Mouse (Mus musculus) monocyte, adult 2 months (primary cell): ENCODE results near the gene Med18.
A peak's percentile ranks its signal among the peaks of the same experiment; 100 is the strongest.
"Not testable (repeated sequence)": the region's sequence is repeated elsewhere in the genome, so short reads cannot be mapped to it uniquely, and the experiment has no call there.

Source experiments
- DNase-seq, 2 experiments: peaks; one replicate each; pipeline ENCODE4 v3.0.0; 2022; ENCODE audit warnings: low spot score in 2 of 2, low read depth in 1 of 2

Med18 gene

GRCm38 (mm10) chr4:132482956-132483608 is 19.4 kb upstream of the Med18 start:
- DNase-seq: no peak

GRCm38 (mm10) chr4:132482104-132482503 is 18.4 kb upstream of the Med18 start:
- not testable (repeated sequence) for DNase-seq

- no peak for DNase-seq
Measured at GRCm38 (mm10) chr4:132477833-132478232, 14.1 kb upstream of the Med18 start.

GRCm38 (mm10) chr4:132475895-132476878 is 12.5 kb upstream of the Med18 start:
- peak in 1 of 2 experiments; percentile 15 for DNase-seq

GRCm38 (mm10) chr4:132474631-132475030 is 10.9 kb upstream of the Med18 start:
- DNase-seq: peak in 1 of 2 experiments; percentile 32

GRCm38 (mm10) chr4:132473411-132473810 is 9.7 kb upstream of the Med18 start:
- DNase-seq: no peak

GRCm38 (mm10) chr4:132469873-132470272 is 6.2 kb upstream of the Med18 start:
- DNase-seq: no peak

- no peak for DNase-seq
Measured at GRCm38 (mm10) chr4:132464255-132464613, 513 bp upstream of the Med18 start.

- DNase-seq: no peak
Measured at GRCm38 (mm10) chr4:132462836-132463235, 885 bp downstream of the Med18 start.

GRCm38 (mm10) chr4:132460225-132460624 is 3.5 kb downstream of the Med18 start:
- DNase-seq: no peak

- DNase-seq: no peak
Measured at GRCm38 (mm10) chr4:132455561-132455960, 8.2 kb downstream of the Med18 start.

GRCm38 (mm10) chr4:132455146-132455545 is 8.6 kb downstream of the Med18 start:
- DNase-seq: no peak

- DNase-seq: no peak
Measured at GRCm38 (mm10) chr4:132454216-132454615, 9.5 kb downstream of the Med18 start.

- no peak for DNase-seq
Measured at GRCm38 (mm10) chr4:132449778-132450177, 13.9 kb downstream of the Med18 start.

- DNase-seq: no peak
Measured at GRCm38 (mm10) chr4:132446105-132446504, 17.6 kb downstream of the Med18 start.

- DNase-seq: no peak
Measured at GRCm38 (mm10) chr4:132444516-132444915, 19.2 kb downstream of the Med18 start.

- no peak for DNase-seq
Measured at GRCm38 (mm10) chr4:132437857-132438256, 25.9 kb downstream of the Med18 start.

GRCm38 (mm10) chr4:132432717-132433372 is 30.9 kb downstream of the Med18 start:
- no peak for DNase-seq

- no peak for DNase-seq
Measured at GRCm38 (mm10) chr4:132428022-132428542, 35.6 kb downstream of the Med18 start.

GRCm38 (mm10) chr4:132427493-132427892 is 36.2 kb downstream of the Med18 start:
- DNase-seq: no peak

- DNase-seq: no peak
Measured at GRCm38 (mm10) chr4:132426021-132426420, 37.7 kb downstream of the Med18 start.
